Mouse (Mus musculus) heart, adult 2 months (tissue): ENCODE measurements around the gene March8.

Experiments used
- CTCF ChIP-seq: fragments of 200-600 bp; IDR thresholded peaks from 2 replicates; pipeline ENCODE4 v1.8.1; 2022; ENCODE audit warnings: antibody characterized with exemption, mild to moderate bottlenecking, moderate library complexity
- EP300 ChIP-seq: fragments of 200-500 bp; IDR thresholded peaks from 2 replicates; pipeline ENCODE4 v1.6.1; 2011; ENCODE audit warnings: low read depth, low read length, control low read depth; ENCODE audit not compliant: insufficient read depth
- POLR2A ChIP-seq: fragments of 200-500 bp; IDR thresholded peaks from 2 replicates; pipeline ENCODE4 v1.6.1; 2011; ENCODE audit warnings: mild to moderate bottlenecking, low read depth, low read length, control low read depth; ENCODE audit not compliant: insufficient read depth

DNA sequence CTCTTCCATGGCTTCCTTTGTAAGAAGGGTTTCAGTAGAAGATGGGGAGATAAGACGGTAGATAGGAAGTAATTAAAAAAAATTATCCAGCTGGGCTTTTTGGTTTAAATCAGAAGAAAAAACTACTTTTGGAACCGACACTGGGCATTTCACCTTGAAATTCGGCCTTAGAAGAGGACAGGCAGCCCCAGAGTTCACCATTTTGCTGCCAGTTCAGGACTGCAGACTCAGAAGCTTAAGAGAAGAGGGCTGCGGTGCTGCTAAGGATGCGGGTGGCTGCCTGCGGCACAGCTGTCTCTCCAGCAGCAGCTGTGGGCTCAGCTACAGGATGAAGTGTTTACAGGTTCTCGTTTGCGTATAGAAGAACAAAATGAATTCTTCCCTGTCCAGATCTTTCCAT, 20.2 kb downstream of the March8 start:
- TF ChIP-seq CTCF = no peak
- no peak for TF ChIP-seq POLR2A
- no peak for TF ChIP-seq EP300
